Mouse (Mus musculus) forebrain, embryonic 10.5 days (tissue): ENCODE measurements at regions not wholly inside any gene's neighbourhood (a gene's known extent, or its start where the extent isn't known, plus 50 kb on each side); places are given as distances from the start of the nearest gene placed in this dataset.
A peak's percentile ranks its signal among the peaks of the same experiment; 100 is the strongest.

Source experiments
- DNase-seq: peaks from one replicate; pipeline ENCODE4 v3.0.0-alpha.2; 2017; ENCODE audit warnings: low spot score; ENCODE audit errors: extremely low spot score
- H3K27ac ChIP-seq: fragments of 300-500 bp; sonication (generic); 2 replicates; pipeline ENCODE4 v1.5.1; 2016; ENCODE audit warnings: mild to moderate bottlenecking
- H3K27me3 ChIP-seq: fragments of 300-500 bp; sonication (generic); 2 replicates; pipeline ENCODE4 v1.6.1; 2016; ENCODE audit warnings: mild to moderate bottlenecking; ENCODE audit not compliant: poor library complexity, severe bottlenecking
- H3K36me3 ChIP-seq: fragments of 300-500 bp; sonication (generic); replicated peaks from 2 replicates; pipeline ENCODE4 v1.6.1; 2016; ENCODE audit warnings: mild to moderate bottlenecking, moderate library complexity
- H3K4me1 ChIP-seq: fragments of 300-500 bp; sonication (generic); 2 replicates; pipeline ENCODE4 v1.6.1; 2016
- H3K4me3 ChIP-seq: fragments of 300-500 bp; sonication (generic); 2 replicates; pipeline ENCODE4 v1.5.1; 2016; ENCODE audit warnings: mild to moderate bottlenecking, moderate library complexity
- H3K9me3 ChIP-seq: fragments of 300-500 bp; sonication (generic); 2 replicates; pipeline ENCODE4 v1.6.1; 2016; ENCODE audit warnings: mild to moderate bottlenecking, moderate library complexity
- WGBS: fragments of 180-500 bp; shearing (Covaris S2); methylation state at CpG from one replicate; pipeline ENCODE4 v1.1.7; 2016; 5-methylcytosine and 5-hydroxymethylcytosine counted together

DNA sequence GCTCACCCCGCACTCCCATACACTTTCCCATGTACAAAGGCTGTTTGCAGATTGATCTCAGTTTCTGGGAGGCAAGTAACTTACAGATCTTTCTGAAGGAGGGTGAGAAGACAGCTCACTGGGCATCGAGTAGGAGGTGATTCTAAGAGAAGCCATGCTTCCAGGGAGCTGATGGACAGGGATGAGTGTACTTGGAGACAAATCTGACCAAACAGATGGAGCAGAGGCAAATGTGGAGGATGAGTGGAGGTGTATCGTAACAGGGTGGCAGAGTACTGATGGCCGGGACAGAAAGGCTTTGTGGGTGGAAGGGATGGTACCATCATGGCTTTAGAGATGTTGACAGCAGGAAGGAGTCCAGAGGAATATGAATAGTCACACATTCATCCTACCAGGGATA lies 212.4 kb downstream of the Fam84a start:
- Histone ChIP-seq H3K9me3 (no peaks in the 10 kb centered on the region), H3K4me1 (no peaks in the 10 kb centered on the region), H3K27me3 (no peaks in the 10 kb centered on the region), H3K4me3 (no peak overlapping the region), H3K27ac (no peak overlapping the region), H3K36me3 (no peaks in the 10 kb centered on the region)
- 95% methylated on average over 4 of the region's 4 CpGs for WGBS
- no peak for DNase-seq

DNA sequence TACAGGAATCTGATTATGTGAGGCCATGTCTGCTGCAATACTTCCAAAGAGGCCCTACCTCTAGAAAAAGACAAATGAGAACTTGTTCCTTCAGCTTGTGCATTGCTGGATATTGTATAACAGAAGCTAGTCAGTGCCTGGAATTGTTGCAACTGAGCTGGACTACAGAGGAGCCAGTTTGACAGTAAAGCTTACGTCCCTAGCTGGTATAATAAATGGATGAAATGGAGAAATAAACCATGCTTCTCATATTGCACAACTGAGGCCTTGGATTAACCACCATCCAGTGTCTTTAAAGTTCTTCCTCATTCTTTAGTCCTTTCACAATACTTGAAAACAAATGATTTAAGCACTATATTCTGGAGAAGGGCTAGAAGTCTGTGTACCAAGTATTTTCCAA lies 230.8 kb downstream of the Fam84a start:
- H3K27me3 ChIP-seq: no peaks in the 10 kb centered on the region
- H3K27ac ChIP-seq: no peak overlapping the region
- WGBS: 82% methylated on average over 1 of the region's 1 CpGs
- H3K9me3 ChIP-seq: no peaks in the 10 kb centered on the region
- no peaks in the 10 kb centered on the region for H3K36me3 ChIP-seq
- no peak for DNase-seq
- no peak overlapping the region for H3K4me3 ChIP-seq
- H3K4me1 ChIP-seq: no peaks in the 10 kb centered on the region

- Histone ChIP-seq H3K27me3 (no peaks in the 10 kb centered on the region), H3K9me3 (no peaks in the 10 kb centered on the region), H3K4me1 (no peaks in the 10 kb centered on the region), H3K4me3 (no peak overlapping the region), H3K27ac (no peak overlapping the region), H3K36me3 (no peaks in the 10 kb centered on the region)
- 71% methylated on average over 3 of the region's 3 CpGs for WGBS
- DNase-seq: no peak
These were observed 268.5 kb downstream of the Fam84a start for GRCm38 (mm10) chr12:13883317-13883716.

GRCm38 (mm10) chr12:13869161-13869560 lies 282.7 kb downstream of the Fam84a start:
- Histone ChIP-seq H3K27me3 (no peaks in the 10 kb centered on the region), H3K4me1 (no peaks in the 10 kb centered on the region), H3K36me3 (no peaks in the 10 kb centered on the region), H3K9me3 (no peaks in the 10 kb centered on the region), H3K27ac (no peak overlapping the region), H3K4me3 (no peak overlapping the region)
- no peak for DNase-seq
- WGBS: 67% methylated on average over 1 of the region's 1 CpGs

DNA sequence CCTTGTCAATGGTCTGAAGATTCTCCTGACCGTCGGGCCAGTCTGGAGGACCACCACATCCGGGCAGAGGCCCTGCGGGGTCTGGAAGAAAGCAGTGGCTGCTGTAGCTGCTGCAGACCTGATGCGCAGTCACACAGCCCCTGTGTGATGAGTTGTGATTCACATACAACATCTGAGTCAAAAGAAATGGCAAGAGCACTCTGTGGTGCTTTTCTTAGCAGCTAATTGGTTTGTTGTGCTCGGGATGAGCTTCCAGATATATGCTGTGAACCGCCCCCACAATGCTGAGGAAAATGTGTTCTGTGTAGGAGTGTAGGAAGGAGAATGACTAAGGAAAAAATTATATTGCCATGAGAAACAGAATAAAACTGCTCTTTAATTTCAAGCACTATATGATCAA lies 290.6 kb downstream of the Fam84a start:
- Histone ChIP-seq H3K9me3 (peaks cover 5% of the 10 kb centered on the region; the same call in 1 of the 2 replicates), H3K36me3 (no peaks in the 10 kb centered on the region), H3K27ac (no peak overlapping the region), H3K27me3 (no peaks in the 10 kb centered on the region), H3K4me1 (no peaks in the 10 kb centered on the region), H3K4me3 (no peak overlapping the region)
- DNase-seq: no peak
- 93% methylated on average over 7 of the region's 7 CpGs for WGBS

DNA sequence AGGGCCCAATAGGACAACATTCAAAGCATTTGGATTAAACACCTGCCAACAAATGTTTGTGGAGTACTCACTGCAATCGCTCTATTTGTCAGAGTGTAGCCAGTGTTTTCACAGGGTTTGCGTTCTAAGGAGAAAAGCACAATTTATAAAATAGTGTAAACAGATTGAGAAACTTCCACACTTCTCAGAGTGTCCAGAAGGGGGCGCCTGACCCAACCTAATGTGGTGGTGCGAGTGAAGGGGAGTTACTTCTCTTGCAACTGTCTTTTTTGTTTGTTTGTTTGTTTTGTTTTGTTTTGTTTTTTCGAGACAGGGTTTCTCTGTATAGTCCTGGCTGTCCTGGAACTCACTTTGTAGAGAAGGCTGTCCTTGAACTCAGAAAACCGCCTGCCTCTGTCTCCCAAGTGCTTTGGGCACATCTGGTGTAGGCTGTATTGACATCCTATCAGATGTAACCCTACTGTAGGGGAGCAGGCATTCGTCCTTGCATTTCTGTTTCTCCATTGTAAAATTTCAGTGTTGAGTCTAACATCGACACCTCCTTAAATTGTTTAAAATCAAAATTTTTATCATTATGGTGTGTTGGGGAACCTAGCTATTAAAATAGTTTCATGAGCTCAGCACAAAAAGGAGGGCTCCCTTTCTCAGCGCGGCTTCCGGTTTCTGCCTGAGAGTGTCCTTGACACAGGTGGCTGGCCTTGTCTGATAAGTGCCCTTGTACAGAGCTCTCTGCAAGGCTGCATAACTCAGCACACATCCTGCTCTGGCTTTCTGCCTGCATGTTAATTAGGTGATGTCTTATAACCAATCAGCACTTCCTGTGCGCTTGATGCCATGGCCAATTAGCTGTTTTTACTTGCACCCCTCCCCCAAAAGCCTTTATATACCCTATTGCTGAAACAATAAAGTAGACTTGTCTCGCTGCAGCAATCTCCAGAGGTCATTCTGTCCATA lies 307.0 kb downstream of the Fam84a start:
- DNase-seq: peak; percentile 21
- 68% methylated on average over 13 of the region's 13 CpGs for WGBS
- H3K36me3 ChIP-seq: no peaks in the 10 kb centered on the region
- H3K4me3 ChIP-seq: no peak overlapping the region
- no peaks in the 10 kb centered on the region for H3K27me3 ChIP-seq
- peaks cover 12% of the 10 kb centered on the region; the same call in 1 of the 2 replicates for H3K9me3 ChIP-seq
- H3K4me1 ChIP-seq: peaks cover 4% of the 10 kb centered on the region; the same call in 1 of the 2 replicates
- no peak overlapping the region for H3K27ac ChIP-seq

DNA sequence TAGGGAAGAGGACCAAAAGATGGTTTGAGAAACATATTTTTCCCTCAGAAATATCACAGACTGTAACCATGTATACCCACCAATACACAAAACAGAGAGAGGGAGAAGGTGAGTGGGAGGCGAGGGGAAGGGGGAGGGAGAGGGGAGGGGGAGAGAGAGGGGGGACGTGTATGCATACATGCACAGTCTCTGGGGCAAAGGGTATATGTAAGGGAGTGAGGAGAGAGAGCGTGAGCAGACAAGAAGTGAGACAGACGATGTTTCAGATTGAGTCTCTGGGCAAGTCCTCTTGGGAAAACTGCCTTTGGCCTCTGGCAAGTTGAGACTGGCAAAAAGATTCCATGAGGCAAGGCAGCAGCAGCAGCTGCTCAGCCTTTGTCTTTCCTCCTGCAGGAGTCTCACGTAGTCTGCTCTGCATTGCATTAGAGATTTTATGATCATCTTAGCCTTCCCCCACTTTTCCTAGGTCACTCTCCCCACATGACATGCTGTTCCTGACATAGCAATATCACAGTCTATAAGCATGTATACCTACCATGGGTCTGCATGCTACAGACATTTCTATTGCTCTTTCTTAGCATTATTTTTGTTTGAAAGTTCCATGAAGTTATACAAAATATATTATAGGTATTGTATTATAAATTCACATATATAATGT lies 308.3 kb downstream of the Fam84a start:
- Histone ChIP-seq H3K4me1 (peaks cover 4% of the 10 kb centered on the region; the same call in 1 of the 2 replicates), H3K36me3 (no peaks in the 10 kb centered on the region), H3K27ac (no peak overlapping the region), H3K4me3 (no peak overlapping the region), H3K27me3 (no peaks in the 10 kb centered on the region), H3K9me3 (0 out of 2 replicates have a peak, but pooled peaks cover 7% of the 10 kb centered on the region)
- no peak for DNase-seq
- 75% methylated on average over 5 of the region's 5 CpGs for WGBS

GRCm38 (mm10) chr12:13841238-13841637 lies 310.6 kb downstream of the Fam84a start:
- peaks cover 4% of the 10 kb centered on the region; the same call in 1 of the 2 replicates for H3K4me1 ChIP-seq
- no peaks in the 10 kb centered on the region for H3K36me3 ChIP-seq
- H3K27ac ChIP-seq: no peak overlapping the region
- H3K4me3 ChIP-seq: no peak overlapping the region
- DNase-seq: no peak
- H3K27me3 ChIP-seq: no peaks in the 10 kb centered on the region
- WGBS: 81% methylated on average over 1 of the region's 1 CpGs
- H3K9me3 ChIP-seq: no peaks in the 10 kb centered on the region

DNA sequence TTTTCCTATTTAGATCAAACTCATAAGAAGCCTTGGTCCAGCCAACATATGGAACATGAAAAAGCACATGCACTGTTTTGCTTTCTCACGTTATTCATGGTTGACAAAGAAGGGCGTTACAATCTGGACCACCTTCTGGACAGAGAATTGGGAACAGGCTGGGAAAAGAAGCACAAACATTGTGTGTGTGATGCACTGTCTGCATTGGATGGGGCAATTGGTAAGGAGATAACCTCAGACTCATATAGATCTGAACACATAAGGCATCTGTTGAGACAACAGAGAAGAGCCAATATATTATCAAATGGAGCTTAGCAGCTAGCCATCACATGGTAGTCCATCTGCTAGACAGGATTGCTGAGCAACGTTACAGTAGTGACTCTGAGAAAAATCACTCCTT lies 317.1 kb downstream of the Fam84a start:
- H3K9me3 ChIP-seq: no peaks in the 10 kb centered on the region
- WGBS: 88% methylated on average over 3 of the region's 3 CpGs
- H3K4me1 ChIP-seq: no peaks in the 10 kb centered on the region
- DNase-seq: no peak
- no peaks in the 10 kb centered on the region for H3K27me3 ChIP-seq
- no peaks in the 10 kb centered on the region for H3K36me3 ChIP-seq
- no peak overlapping the region for H3K4me3 ChIP-seq
- H3K27ac ChIP-seq: no peak overlapping the region

GRCm38 (mm10) chr12:13825899-13826298 lies 326.0 kb downstream of the Fam84a start:
- Histone ChIP-seq H3K27me3 (no peaks in the 10 kb centered on the region), H3K9me3 (no peaks in the 10 kb centered on the region), H3K4me1 (no peaks in the 10 kb centered on the region), H3K4me3 (no peak overlapping the region), H3K27ac (no peak overlapping the region), H3K36me3 (no peaks in the 10 kb centered on the region)
- no peak for DNase-seq

GRCm38 (mm10) chr12:13815500-13815899 lies 336.4 kb downstream of the Fam84a start:
- Histone ChIP-seq H3K36me3 (no peaks in the 10 kb centered on the region), H3K4me3 (no peak overlapping the region), H3K27me3 (no peaks in the 10 kb centered on the region), H3K27ac (no peak overlapping the region), H3K4me1 (no peaks in the 10 kb centered on the region), H3K9me3 (no peaks in the 10 kb centered on the region)
- DNase-seq: no peak
- WGBS: 67% methylated on average over 2 of the region's 2 CpGs

DNA sequence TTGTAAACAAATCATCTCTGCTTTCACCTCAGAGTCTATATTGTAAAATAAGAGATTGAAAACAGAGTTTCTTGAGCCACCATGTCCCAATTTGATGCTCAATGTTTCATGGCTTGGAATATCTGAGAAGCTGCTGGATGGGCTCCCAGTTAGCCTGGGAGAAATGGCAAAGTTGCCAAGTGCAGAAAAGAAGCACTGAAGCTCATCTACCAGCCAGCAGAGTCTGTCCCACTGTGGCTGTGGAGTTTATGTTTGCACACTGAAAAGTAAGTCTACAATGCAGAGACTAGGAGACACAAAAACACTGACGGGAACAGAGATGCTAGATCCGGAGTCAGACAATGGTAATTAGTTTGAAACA lies 341.7 kb downstream of the Fam84a start:
- Histone ChIP-seq H3K27ac (no peak overlapping the region), H3K4me3 (no peak overlapping the region), H3K36me3 (no peaks in the 10 kb centered on the region), H3K9me3 (no peaks in the 10 kb centered on the region), H3K27me3 (no peaks in the 10 kb centered on the region), H3K4me1 (no peaks in the 10 kb centered on the region)
- 83% methylated on average over 2 of the region's 2 CpGs for WGBS
- DNase-seq: no peak
